Mouse (Mus musculus): ENCODE data around the gene Crim1. TPM values are rescaled to one million over a fixed set of nuclear protein-coding genes. Genes with fewer than 3 reads are reported as not detected.

The Crim1 gene
- total RNA-seq, 1 experiment: 61.7 TPM

GRCm38 (mm10) chr17:78291030-78291429 is 91.0 kb downstream of the Crim1 start:
- Histone ChIP-seq H3K9me3 (ENCODE audit: control insufficient read depth, insufficient read depth, low read depth, low read length) (no peaks in the 10 kb centered on the region), H3K4me3 (ENCODE audit: insufficient read depth in 1 of 2, low read depth in 1 of 2, low read length in 2 of 2, poor library complexity in 1 of 2, severe bottlenecking in 1 of 2) (no peak overlapping the region), H3K4me1 (ENCODE audit: control insufficient read depth in 2 of 2, insufficient read depth in 2 of 2, low read length in 2 of 2, poor library complexity in 1 of 2) (no peaks in the 10 kb centered on the region), H3K36me3 (ENCODE audit: control insufficient read depth, insufficient read depth, low read length, poor library complexity, severe bottlenecking) (no peaks in the 10 kb centered on the region), H3K9ac (ENCODE audit: insufficient read depth, low read depth, low read length, poor library complexity, severe bottlenecking) (no peak overlapping the region), H3K27ac (ENCODE audit: insufficient read depth, low read depth, low read length, poor library complexity, severe bottlenecking) (no peak overlapping the region)
- DNase-seq (ENCODE audit: low read depth, low spot score): no peak
- TF ChIP-seq MAFK (IDR thresholded peaks at IDR 0.05; ENCODE audit: insufficient read depth, low read depth, low read length) (no peak), CHD2 (IDR thresholded peaks at IDR 0.05; ENCODE audit: low read depth, low read length) (no peak), ZC3H11A (IDR thresholded peaks at IDR 0.05; ENCODE audit: borderline replicate concordance, low read depth, low read length) (no peak), ZNF384 (IDR thresholded peaks at IDR 0.05; ENCODE audit: low read depth, low read length) (no peak), HCFC1 (IDR thresholded peaks at IDR 0.05; ENCODE audit: borderline replicate concordance, insufficient read depth, low read length) (no peak)
- in situ Hi-C loops (cut with MboI; ENCODE audit: low sequenced_read_pairs in 2 of 2, unreplicated experiment in 2 of 2): no loop called here

- no peaks in the 10 kb centered on the region for H3K9me3 ChIP-seq (ENCODE audit: control insufficient read depth, insufficient read depth, low read depth, low read length)
- no peaks in the 10 kb centered on the region for H3K4me1 ChIP-seq (ENCODE audit: control insufficient read depth in 2 of 2, insufficient read depth in 2 of 2, low read length in 2 of 2, poor library complexity in 1 of 2)
- H3K27ac ChIP-seq (ENCODE audit: insufficient read depth, low read depth, low read length, poor library complexity, severe bottlenecking): no peak overlapping the region
- H3K4me3 ChIP-seq (ENCODE audit: insufficient read depth in 1 of 2, low read depth in 1 of 2, low read length in 2 of 2, poor library complexity in 1 of 2, severe bottlenecking in 1 of 2): no peak overlapping the region
- DNase-seq (ENCODE audit: low read depth, low spot score): no peak
- in situ Hi-C loops (cut with MboI; ENCODE audit: low sequenced_read_pairs in 2 of 2, unreplicated experiment in 2 of 2): no loop called here
- TF ChIP-seq CHD2 (IDR thresholded peaks at IDR 0.05; ENCODE audit: low read depth, low read length) (no peak), ZC3H11A (IDR thresholded peaks at IDR 0.05; ENCODE audit: borderline replicate concordance, low read depth, low read length) (no peak), ZNF384 (IDR thresholded peaks at IDR 0.05; ENCODE audit: low read depth, low read length) (no peak), MAFK (IDR thresholded peaks at IDR 0.05; ENCODE audit: insufficient read depth, low read depth, low read length) (no peak), HCFC1 (IDR thresholded peaks at IDR 0.05; ENCODE audit: borderline replicate concordance, insufficient read depth, low read length) (no peak)
- no peaks in the 10 kb centered on the region for H3K36me3 ChIP-seq (ENCODE audit: control insufficient read depth, insufficient read depth, low read length, poor library complexity, severe bottlenecking)
- H3K9ac ChIP-seq (ENCODE audit: insufficient read depth, low read depth, low read length, poor library complexity, severe bottlenecking): no peak overlapping the region
Measured at GRCm38 (mm10) chr17:78292301-78292700, 92.3 kb downstream of the Crim1 start.

- H3K36me3 ChIP-seq (ENCODE audit: control insufficient read depth, insufficient read depth, low read length, poor library complexity, severe bottlenecking): no peaks in the 10 kb centered on the region
- no peaks in the 10 kb centered on the region for H3K4me1 ChIP-seq (ENCODE audit: control insufficient read depth in 2 of 2, insufficient read depth in 2 of 2, low read length in 2 of 2, poor library complexity in 1 of 2)
- TF ChIP-seq HCFC1 (IDR thresholded peaks at IDR 0.05; ENCODE audit: borderline replicate concordance, insufficient read depth, low read length) (no peak), ZNF384 (IDR thresholded peaks at IDR 0.05; ENCODE audit: low read depth, low read length) (no peak), ZC3H11A (IDR thresholded peaks at IDR 0.05; ENCODE audit: borderline replicate concordance, low read depth, low read length) (no peak), CHD2 (IDR thresholded peaks at IDR 0.05; ENCODE audit: low read depth, low read length) (no peak), MAFK (IDR thresholded peaks at IDR 0.05; ENCODE audit: insufficient read depth, low read depth, low read length) (no peak)
- H3K4me3 ChIP-seq (ENCODE audit: insufficient read depth in 1 of 2, low read depth in 1 of 2, low read length in 2 of 2, poor library complexity in 1 of 2, severe bottlenecking in 1 of 2): no peak overlapping the region
- H3K27ac ChIP-seq (ENCODE audit: insufficient read depth, low read depth, low read length, poor library complexity, severe bottlenecking): no peak overlapping the region
- DNase-seq (ENCODE audit: low read depth, low spot score): no peak
- H3K9me3 ChIP-seq (ENCODE audit: control insufficient read depth, insufficient read depth, low read depth, low read length): no peaks in the 10 kb centered on the region
- H3K9ac ChIP-seq (ENCODE audit: insufficient read depth, low read depth, low read length, poor library complexity, severe bottlenecking): no peak overlapping the region
- in situ Hi-C loops (cut with MboI; ENCODE audit: low sequenced_read_pairs in 2 of 2, unreplicated experiment in 2 of 2): no loop called here
Measured at GRCm38 (mm10) chr17:78292827-78293488, 92.9 kb downstream of the Crim1 start.

GRCm38 (mm10) chr17:78295979-78296378 is 95.9 kb downstream of the Crim1 start:
- H3K36me3 ChIP-seq (ENCODE audit: control insufficient read depth, insufficient read depth, low read length, poor library complexity, severe bottlenecking): no peaks in the 10 kb centered on the region
- H3K4me1 ChIP-seq (ENCODE audit: control insufficient read depth in 2 of 2, insufficient read depth in 2 of 2, low read length in 2 of 2, poor library complexity in 1 of 2): 0 out of 4 replicates have a peak, but pooled peaks cover 2 to 4% of the 10 kb centered on the region in 2 experiments
- TF ChIP-seq ZNF384 (IDR thresholded peaks at IDR 0.05; ENCODE audit: low read depth, low read length): no peak
- TF ChIP-seq HCFC1 (IDR thresholded peaks at IDR 0.05; ENCODE audit: borderline replicate concordance, insufficient read depth, low read length): no peak
- no peak for TF ChIP-seq ZC3H11A (IDR thresholded peaks at IDR 0.05; ENCODE audit: borderline replicate concordance, low read depth, low read length)
- TF ChIP-seq MAFK (IDR thresholded peaks at IDR 0.05; ENCODE audit: insufficient read depth, low read depth, low read length): no peak
- in situ Hi-C loops (cut with MboI; ENCODE audit: low sequenced_read_pairs in 2 of 2, unreplicated experiment in 2 of 2): no loop called here
- H3K9ac ChIP-seq (ENCODE audit: insufficient read depth, low read depth, low read length, poor library complexity, severe bottlenecking): no peak overlapping the region
- no peaks in the 10 kb centered on the region for H3K9me3 ChIP-seq (ENCODE audit: control insufficient read depth, insufficient read depth, low read depth, low read length)
- DNase-seq (ENCODE audit: low read depth, low spot score): no peak
- no peak overlapping the region for H3K4me3 ChIP-seq (ENCODE audit: insufficient read depth in 1 of 2, low read depth in 1 of 2, low read length in 2 of 2, poor library complexity in 1 of 2, severe bottlenecking in 1 of 2)
- no peak overlapping the region for H3K27ac ChIP-seq (ENCODE audit: insufficient read depth, low read depth, low read length, poor library complexity, severe bottlenecking)
